ENCODE assay signal across 17 mouse cellular contexts in the genomic region with DNA sequence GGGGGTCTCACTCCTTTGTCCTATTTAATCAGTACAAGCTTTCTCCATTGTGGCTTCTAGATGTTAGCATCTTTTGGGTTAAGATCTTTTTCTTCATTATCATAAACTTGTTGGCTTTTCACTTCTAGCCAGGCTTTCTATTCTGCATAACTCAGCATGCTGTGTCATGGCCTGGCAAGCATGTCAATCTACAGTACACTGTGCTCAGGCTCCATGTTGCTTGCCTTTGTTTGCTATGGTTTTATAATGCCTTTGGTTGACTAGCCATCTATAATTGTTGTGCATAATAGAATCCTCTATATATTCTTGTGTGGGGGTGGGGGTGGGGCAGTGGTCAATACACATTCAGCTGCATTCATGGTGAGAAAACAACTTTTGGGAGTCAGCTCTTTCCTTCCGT. TPM values are rescaled to one million over a fixed set of nuclear protein-coding genes. Genes with fewer than 3 reads are reported as not detected.
"Had no signal": no experiment of that assay in that cellular context is flagged by ENCODE, and none has a peak within 500 bp of the region (broad histone marks: within the 10 kb centered on the region; RNA-seq: fewer than 3 reads in every experiment).

No protein-coding gene starts in this region.

- H3K36me3 ChIP-seq: midbrain, embryonic 12.5 days; neural tube, embryonic 13.5 days; neural tube, embryonic 15.5 days had no signal

- H3K9ac ChIP-seq: lung, embryonic 14.5 days; midbrain, embryonic 12.5 days; neural tube, embryonic 13.5 days; neural tube, embryonic 15.5 days had no signal

- H3K9me3 ChIP-seq: midbrain, embryonic 12.5 days; neural tube, embryonic 13.5 days; neural tube, embryonic 15.5 days had no signal

- H3K4me3 ChIP-seq: midbrain, embryonic 12.5 days; myocyte; neural tube, embryonic 13.5 days; neural tube, embryonic 15.5 days had no signal

- DNase-seq: lung, adult 18-20 months; lung, embryonic 14.5 days; lung, postnatal 10 days; lung, postnatal 4 days; midbrain, embryonic 14.5 days; right cerebral cortex, adult 18-20 months; right cerebral cortex, postnatal 25 days; right cerebral cortex, postnatal 4 days; spleen, adult 18-20 months; thymus, adult 18-20 months; thymus, postnatal 14 days; thymus, postnatal 36 days had no signal

- H3K27me3 ChIP-seq: neural tube, embryonic 13.5 days; neural tube, embryonic 15.5 days had no signal

- H3K4me2 ChIP-seq: lung, embryonic 14.5 days; midbrain, embryonic 12.5 days; neural tube, embryonic 13.5 days; neural tube, embryonic 15.5 days had no signal

- H3K27ac ChIP-seq: midbrain, embryonic 12.5 days; neural tube, embryonic 13.5 days; neural tube, embryonic 15.5 days had no signal

RNA-seq across cellular contexts. Expression of gene Cdh11, which starts 51.0 kb away (rescaled TPM):
- total RNA-seq: megakaryocyte-erythroid progenitor cell, adult 5-6 weeks had no signal
